Mouse (Mus musculus) brain, embryonic 18.5 days (tissue): Measurements from ENCODE around the gene Aplp1.
A peak's percentile ranks its signal among the peaks of the same experiment; 100 is the strongest.

Source experiments
- DNase-seq: peaks from one replicate; pipeline ENCODE4 v3.0.0-alpha.2; 2012; ENCODE audit warnings: low read depth, low spot score

Aplp1 gene

GRCm38 (mm10) chr7:30450241-30450640, 4.9 kb upstream of the Aplp1 start:
- DNase-seq: no peak

DNA sequence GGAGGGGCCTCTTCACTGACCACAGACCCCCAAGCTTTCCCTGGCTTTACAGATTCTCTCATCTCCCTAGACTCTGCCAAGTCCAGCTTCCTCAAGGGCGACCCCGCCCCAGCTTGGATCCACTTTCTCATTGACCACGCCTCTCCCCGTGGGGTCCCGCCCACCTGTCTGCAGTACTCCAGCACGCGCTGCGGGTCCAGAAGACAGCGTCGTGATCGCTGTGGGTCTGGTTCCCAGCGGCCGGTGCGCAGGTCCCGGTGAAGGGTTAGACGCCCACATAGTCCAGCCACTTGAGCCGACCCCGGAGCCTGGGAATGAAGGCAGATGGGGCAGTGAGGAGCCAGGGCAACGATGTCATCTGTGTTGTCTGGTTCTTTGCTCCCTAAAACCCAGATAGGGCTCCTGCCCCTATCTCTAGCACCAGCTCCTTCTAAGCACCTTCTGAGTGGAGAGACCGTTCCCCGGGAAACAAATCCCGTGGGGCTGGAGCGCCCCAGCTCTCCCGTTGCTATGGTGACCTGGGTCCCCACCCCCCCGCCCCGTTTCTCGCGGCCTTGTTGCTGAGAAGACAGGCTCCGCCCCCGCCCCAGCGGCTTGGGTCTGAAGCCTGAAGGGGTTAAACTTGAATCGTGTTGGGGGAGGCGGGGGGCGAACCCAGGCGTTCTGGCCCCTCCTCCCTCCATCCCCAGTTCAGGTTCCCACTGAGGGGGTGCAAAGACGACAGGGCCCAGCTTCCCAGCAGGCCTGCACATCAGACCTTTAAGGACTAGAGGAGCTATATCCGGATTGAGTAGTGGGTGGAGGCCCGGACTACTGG, 973 bp downstream of the Aplp1 start:
- peak; percentile 85 for DNase-seq

DNA sequence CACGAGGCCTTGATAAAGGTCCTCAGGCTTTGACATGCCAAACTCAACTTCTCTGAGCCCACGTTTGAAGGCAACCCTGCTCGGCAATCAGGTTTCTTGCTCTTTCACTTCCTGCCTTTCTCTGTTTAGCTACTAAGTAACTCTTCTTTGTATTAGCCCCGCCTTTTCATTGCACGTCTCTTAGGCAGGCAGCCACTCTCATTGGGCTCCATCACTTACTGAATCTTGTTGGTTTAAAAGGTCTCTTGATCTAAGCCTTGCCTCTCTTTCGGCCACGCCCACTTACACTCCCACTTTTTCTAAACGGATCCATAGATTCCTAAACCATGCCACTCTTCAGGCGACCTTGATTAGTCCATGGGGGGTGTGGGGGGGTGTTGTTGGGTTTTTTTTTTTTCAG, 1.6 kb downstream of the Aplp1 start:
- DNase-seq: no peak

DNA sequence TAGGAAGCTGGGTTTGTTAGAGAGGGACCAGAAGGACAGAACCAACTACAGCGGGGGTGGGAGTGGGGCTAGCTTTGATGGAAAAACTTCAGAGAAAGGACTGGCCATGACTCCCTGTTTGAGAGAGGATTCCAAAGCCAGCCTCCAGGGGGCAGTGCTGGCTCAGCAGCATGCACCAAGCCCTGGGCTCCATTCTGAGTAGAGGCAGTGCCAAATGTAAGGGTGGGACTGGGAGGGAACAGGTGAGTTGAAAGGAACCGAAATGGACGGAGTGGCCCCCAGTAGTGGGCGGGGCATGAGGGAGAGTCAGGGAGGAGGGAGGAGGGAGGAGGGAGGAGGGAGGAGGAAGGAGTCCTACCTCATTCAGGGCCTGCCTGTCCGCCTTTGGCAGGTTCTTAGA, 4.6 kb downstream of the Aplp1 start:
- no peak for DNase-seq

DNA sequence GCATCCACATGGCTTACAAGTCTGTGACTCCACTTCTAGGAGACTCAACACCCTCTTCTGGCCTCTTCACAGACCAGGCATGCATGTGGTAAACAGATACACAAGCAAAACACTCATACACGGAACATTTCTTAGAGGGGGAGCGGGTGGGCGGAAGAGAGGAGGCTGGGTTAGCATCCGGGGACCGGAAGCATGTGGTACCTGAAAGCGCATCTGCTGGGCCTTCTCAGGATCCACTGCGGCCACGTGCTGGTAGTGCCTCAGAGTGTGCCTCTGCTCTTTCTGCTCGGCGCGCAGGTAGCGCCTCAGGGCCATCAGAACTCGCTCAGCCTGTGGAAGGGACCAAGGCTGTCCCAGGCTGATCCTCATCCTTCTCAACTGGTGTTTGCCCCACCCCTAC, 5.6 kb downstream of the Aplp1 start:
- DNase-seq: no peak

DNA sequence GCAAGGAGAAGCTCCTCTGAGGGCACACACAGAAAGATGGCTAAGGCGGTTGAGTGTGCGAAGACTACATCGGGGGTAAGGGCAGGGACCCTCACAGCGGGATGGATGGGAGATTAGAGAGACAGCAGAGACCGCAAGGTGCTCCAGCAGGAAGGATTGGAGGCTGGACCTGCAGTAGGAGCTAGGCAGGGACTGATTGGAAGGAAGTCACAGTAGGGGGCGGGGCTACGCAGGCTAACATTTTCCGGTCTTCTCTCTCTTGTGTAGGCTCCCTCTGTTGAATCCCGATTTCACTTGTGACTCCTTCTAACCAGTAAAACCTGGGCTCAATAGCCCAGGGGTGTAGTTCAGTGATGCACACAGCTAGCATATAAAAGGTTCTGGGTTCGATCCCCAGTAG, 8.5 kb downstream of the Aplp1 start:
- DNase-seq: no peak

DNA sequence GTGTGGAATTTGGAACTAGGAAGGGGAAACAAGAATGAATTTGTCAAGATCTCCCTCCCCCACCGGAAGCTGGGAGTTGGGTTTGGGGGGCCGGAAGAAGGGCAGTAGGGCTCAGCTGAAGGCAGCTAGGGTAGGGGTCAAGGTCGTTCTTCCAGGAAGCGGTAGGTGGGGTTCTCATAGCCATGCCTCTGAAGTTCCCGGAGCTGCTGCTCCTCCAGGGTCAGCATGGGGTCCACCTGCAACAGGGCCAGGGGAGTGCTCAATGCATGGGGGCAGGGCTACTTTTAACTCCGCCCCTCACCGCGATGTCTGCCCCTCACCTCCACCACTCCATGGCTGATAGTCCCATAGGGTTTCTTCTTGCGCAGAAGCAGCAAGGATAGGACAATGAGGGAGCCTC, 10.2 kb downstream of the Aplp1 start:
- DNase-seq: no peak

DNA sequence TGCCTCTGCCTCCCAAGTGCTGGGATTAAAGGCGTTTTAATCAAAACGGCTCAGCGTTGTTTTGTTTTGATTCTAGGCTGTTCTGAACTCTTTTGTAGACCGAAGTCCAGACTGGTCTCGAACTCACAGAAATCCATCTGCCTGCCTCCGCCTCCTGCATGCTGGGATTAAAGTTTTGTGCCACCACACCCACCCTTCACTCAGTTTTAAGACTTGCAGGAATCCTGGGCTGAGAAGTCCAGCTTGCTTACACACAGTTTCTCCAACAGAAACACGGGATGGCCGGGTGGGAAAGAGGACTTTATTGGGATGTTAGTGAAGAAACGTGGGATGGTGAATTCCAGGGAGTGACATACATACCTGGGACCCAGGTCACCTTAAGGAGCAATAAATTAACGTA, 10.6 kb downstream of the Aplp1 start:
- DNase-seq: no peak

DNA sequence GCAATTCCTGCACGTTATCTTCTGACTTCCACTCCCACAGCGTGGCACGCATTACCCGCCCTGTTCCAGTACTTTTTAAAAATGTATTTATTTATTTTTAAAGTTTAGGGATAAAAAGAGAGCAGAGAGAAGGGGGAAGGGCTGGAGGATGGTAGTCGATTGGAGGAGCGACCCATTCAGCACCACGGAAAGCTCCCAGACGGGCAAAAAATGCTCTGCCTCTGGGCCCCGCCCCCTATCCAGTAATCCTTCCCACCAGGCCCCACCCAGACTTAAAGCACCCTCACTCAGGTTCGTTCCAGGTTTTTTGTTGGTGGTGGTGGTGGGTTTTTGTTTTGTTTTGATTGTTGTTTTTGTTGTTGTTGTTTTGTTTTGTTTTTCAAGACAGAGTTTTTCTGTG, 11.1 kb downstream of the Aplp1 start:
- no peak for DNase-seq

- peak; percentile 75 for DNase-seq
These were observed 13.5 kb downstream of the Aplp1 start for GRCm38 (mm10) chr7:30431793-30432192.

DNA sequence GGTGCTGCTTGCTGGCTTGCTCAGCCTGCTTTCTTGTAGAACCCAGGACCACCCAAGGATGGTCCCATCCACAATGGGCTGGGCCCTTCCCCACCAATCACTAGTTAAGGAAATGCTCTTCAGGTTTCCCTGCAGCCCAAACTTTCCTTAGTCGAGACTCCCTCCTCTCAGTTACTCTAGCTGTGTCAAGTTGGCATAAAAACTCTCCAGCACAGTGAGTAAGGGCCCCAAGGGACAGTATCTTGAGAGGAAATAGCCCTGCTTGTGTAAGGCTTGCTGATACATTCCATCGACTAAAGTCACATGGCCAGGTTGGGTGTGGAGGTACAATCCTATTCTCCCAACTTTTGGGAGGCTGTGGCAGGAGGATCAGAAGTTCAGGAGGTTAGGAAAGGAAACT, 15.1 kb downstream of the Aplp1 start:
- no peak for DNase-seq

DNA sequence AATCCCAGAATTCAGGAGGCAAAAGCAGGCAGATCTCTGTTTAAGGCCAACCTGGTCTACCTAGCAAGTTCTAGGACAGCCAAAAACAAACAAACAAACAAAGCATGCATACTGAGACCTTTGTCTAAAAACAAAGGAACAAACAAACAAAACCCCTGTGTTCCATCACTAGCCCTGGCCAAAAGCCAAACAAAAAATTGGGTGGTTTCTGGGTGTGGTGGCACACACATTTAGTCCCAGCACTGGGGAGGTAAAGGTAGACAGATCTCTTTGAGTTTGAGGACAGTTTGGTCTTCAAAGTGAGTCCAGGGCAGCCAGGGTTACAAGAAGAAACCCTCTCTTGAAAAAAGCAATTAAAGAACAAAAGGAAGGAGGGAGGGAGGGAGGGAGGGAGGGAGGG, 16.0 kb downstream of the Aplp1 start:
- DNase-seq: no peak

DNA sequence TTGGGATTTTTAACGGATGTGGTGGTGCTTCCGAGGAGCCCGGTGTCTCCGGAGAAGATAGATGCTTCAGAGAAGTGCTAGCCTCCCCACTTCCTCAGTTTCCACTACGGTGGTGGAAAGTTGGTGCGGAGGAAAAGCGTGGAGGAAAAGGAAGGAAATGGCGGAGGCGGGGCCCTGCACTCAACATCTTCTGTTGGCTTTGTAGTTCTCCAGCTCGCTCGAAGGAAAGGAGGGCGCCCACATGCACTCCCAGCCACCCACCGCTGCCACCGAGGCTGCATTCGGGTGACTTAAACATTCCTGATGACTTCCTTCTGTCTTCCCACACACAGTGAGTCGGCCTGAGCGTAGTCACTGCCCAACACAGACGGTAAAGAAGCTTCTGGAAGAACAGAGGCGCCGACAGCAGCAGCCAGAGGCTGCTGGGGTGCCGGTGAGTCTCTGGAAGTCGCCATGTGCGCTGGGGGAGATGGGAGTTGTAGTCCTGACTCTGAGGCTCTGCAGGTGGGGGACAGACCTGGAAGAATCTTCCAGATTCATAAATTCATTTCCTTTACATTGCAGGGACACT, 22.2 kb downstream of the Aplp1 start:
- DNase-seq: no peak

GRCm38 (mm10) chr7:30422560-30422959, 22.8 kb downstream of the Aplp1 start:
- DNase-seq: no peak

DNA sequence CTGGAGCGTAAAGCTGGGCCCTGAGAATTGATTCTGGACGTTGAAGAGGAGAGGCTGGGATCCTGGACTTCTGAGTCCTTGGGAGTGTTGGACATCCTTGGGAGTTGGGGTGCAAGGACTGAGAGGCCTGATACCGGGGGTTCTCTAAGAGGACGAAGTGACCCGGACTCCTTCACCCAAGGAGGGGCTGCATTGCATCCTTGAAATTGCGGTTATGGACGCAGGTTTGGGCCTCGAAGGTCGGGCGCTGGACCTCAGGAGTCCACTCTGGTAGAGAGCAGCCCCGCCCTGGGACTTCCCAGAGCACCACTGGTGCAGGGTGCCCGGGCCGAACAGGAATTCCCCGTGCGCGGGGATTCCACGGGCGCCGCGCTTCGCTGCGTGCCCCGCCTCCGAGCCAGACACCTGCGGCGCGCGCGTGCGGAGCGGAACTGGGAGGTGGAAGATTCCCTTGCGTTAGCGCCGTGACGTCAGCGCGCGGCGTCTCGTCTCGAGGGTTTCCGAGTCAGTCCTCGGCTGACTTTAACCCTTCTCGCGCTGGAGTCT, 23.4 kb downstream of the Aplp1 start:
- peak; percentile 83 for DNase-seq

DNA sequence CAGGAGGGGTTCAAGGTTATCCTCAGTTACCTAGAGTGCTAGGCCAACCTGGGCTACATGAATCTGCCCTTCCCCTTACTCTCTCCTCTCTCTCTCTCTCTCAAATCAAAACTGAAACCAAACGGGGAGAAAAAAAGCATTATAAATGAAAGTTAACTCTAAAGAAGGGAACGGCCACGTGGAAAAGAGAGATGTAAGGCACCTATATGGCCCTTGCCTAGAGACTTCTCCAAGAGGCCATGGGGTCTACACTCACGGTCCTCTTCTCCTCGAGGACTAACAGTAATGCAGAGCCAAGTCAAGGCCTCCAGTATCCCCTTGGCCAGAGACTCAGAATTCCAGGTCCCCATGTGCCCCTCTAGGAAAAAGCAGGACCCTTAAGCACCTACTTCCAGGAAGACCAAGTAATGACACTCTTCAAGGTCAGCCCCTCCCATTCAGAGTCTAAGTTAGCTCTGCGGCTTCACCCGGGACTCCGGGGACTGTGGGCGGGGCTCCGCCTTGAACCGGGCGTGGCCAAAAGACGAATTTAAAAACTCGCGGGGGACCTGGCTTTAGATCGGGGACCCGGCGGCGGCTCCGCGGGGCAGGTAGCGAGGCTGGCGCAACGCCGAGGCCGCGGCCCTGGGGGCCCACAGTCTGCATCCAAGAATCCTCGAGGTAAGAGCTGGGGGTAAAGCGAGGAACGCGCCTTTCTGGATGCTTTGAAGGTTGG, 24.0 kb downstream of the Aplp1 start, which contains the start of gene Nfkbid:
Nfkbid (plus strand) TSS at position 558 of the 715 bp plus-strand sequence.
- DNase-seq: no peak

GRCm38 (mm10) chr7:30420673-30421072, 24.7 kb downstream of the Aplp1 start:
- no peak for DNase-seq

GRCm38 (mm10) chr7:30419561-30420499, 25.5 kb downstream of the Aplp1 start, which contains the start of gene Hcst:
Gene Hcst (minus strand): TSS chr7:30419854.
- no peak for DNase-seq

- no peak for DNase-seq
These were observed 27.5 kb downstream of the Aplp1 start for GRCm38 (mm10) chr7:30417856-30418255.

GRCm38 (mm10) chr7:30413596-30413995, 31.7 kb downstream of the Aplp1 start, which contains the start of gene Tyrobp:
Gene Tyrobp (plus strand): TSS chr7:30413760.
- no peak for DNase-seq

DNA sequence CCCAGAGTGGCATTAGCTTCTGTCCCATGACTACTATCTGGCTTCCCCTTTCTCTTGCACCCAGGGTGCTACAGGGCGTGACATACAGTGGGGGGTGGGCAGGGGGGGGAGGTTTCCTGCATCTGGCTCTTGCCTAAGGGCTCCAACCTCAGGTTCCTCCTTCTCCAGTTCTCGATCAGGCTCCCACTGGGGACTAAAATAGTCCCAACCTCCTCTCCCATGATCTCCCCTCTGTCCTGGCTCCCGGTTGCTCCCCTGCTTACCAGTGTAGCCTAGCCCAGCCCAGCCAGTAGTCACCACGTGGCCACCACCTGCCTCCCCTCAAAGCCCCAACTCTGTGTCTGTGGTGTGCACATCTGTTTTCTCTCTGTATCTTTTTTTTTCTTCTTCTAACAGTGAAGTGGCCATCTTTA, 32.6 kb downstream of the Aplp1 start:
- DNase-seq: no peak
